21 mouse cellular contexts compared by ENCODE assay signal in genomic region chr9:46199609-46200008, GRCm38 (mm10). TPM values are rescaled to one million over a fixed set of nuclear protein-coding genes. Genes with fewer than 3 reads are reported as not detected.
"Had no signal": no experiment of that assay in that cellular context is flagged by ENCODE, and none has a peak within 500 bp of the region (broad histone marks: within the 10 kb centered on the region; RNA-seq: fewer than 3 reads in every experiment).

No protein-coding gene starts in this region.

- H3K4me3 ChIP-seq: left cerebral cortex, adult 2 months; limb, embryonic 10.5 days; midbrain, embryonic 13.5 days had no signal

- H3K4me2 ChIP-seq: midbrain, embryonic 13.5 days had no signal

- H3K9ac ChIP-seq: liver, embryonic 14.5 days; midbrain, embryonic 13.5 days had no signal

- DNase-seq: kidney, adult 11 months; kidney, postnatal 10 days; kidney, postnatal 4 days; lung, adult 2 months; lung, postnatal 36 days; thymus, adult 2 months; thymus, postnatal 25 days had no signal

- H3K9me3 ChIP-seq: limb, embryonic 10.5 days; midbrain, embryonic 13.5 days had no signal

- ATAC-seq: lung, postnatal 0 days; midbrain, embryonic 13.5 days had no signal

- H3K4me1 ChIP-seq: limb, embryonic 10.5 days; midbrain, embryonic 13.5 days had no signal

- H3K27me3 ChIP-seq: midbrain, embryonic 13.5 days had no signal

- H3K27ac ChIP-seq: left cerebral cortex, adult 2 months; limb, embryonic 10.5 days; liver, embryonic 14.5 days; midbrain, embryonic 13.5 days; stomach, postnatal 0 days had no signal

RNA-seq across cellular contexts. Expression of gene Apoa1, which starts 28.8 kb away (rescaled TPM):
- total RNA-seq: left cerebral cortex, adult 2 months; megakaryocyte progenitor cell, adult 5-6 weeks had no signal

RNA-seq across cellular contexts. Expression of gene Apoc3, which starts 35.8 kb away (rescaled TPM):
- total RNA-seq: megakaryocyte progenitor cell, adult 5-6 weeks; midbrain, postnatal 0 days had no signal
- polyA plus RNA-seq: kidney, embryonic 14.5 days; limb, embryonic 10.5 days; limb, embryonic 14.5 days; lung, postnatal 0 days; midbrain, embryonic 13.5 days; midbrain, postnatal 0 days; neural tube, embryonic 14.5 days had no signal

RNA-seq across cellular contexts. Expression of gene Apoa4, which starts 40.9 kb away (rescaled TPM):
- total RNA-seq: layer of hippocampus, adult 8-10 months; layer of hippocampus, postnatal 25 days; left cerebral cortex, adult 2 months; left cerebral cortex, postnatal 14 days; megakaryocyte progenitor cell, adult 5-6 weeks; midbrain, postnatal 0 days had no signal
- polyA plus RNA-seq: kidney, embryonic 14.5 days; limb, embryonic 10.5 days; midbrain, postnatal 0 days; neural tube, embryonic 14.5 days had no signal
